Mouse (Mus musculus) liver, postnatal 0 days (tissue): ENCODE data around the gene Pcbp3. TPM values are rescaled to one million over a fixed set of nuclear protein-coding genes. Genes with fewer than 3 reads are reported as not detected.

Source experiments
- ATAC-seq: fragments of 200-750 bp; cut with Nextera tagmentation; 2 replicates; pipeline ENCODE4 v1.8.0; 2017; ENCODE audit warnings: mild to moderate bottlenecking, moderate library complexity
- DNase-seq: peaks from one replicate; pipeline ENCODE4 v3.0.0-alpha.2; 2016
- H3K27ac ChIP-seq: fragments of 300-500 bp; sonication (generic); 2 replicates; pipeline ENCODE4 v1.5.1; 2014; ENCODE audit warnings: antibody characterized with exemption, moderate library complexity, mild to moderate bottlenecking, low read depth
- H3K27me3 ChIP-seq: fragments of 300-500 bp; sonication (generic); 2 replicates; pipeline ENCODE4 v1.6.1; 2014; ENCODE audit warnings: low read length, control low read depth, mixed read lengths; ENCODE audit not compliant: insufficient read depth
- H3K36me3 ChIP-seq: fragments of 300-500 bp; sonication (generic); replicated peaks from 2 replicates; pipeline ENCODE4 v1.6.1; 2014; ENCODE audit warnings: mild to moderate bottlenecking, control low read depth, low read length, moderate library complexity, mixed read lengths; ENCODE audit not compliant: insufficient read depth
- H3K4me1 ChIP-seq: fragments of 300-500 bp; sonication (generic); 2 replicates; pipeline ENCODE4 v1.6.1; 2014; ENCODE audit warnings: antibody characterized with exemption, mild to moderate bottlenecking, control low read depth; ENCODE audit not compliant: insufficient read depth
- H3K4me2 ChIP-seq: fragments of 300-500 bp; sonication (generic); 2 replicates; pipeline ENCODE4 v1.6.1; 2014; ENCODE audit warnings: low read depth, mild to moderate bottlenecking, low read length, moderate library complexity, mixed read lengths
- H3K4me3 ChIP-seq: fragments of 300-500 bp; sonication (generic); 2 replicates; pipeline ENCODE4 v1.5.1; 2014; ENCODE audit warnings: low read depth, low read length
- H3K9ac ChIP-seq: fragments of 300-500 bp; sonication (generic); replicated peaks from 2 replicates; pipeline ENCODE4 v1.6.1; 2014; ENCODE audit warnings: mild to moderate bottlenecking, moderate library complexity
- H3K9me3 ChIP-seq: fragments of 300-500 bp; sonication (generic); 2 replicates; pipeline ENCODE4 v1.6.1; 2016; ENCODE audit warnings: mild to moderate bottlenecking, control low read depth, low read length, mixed read lengths
- CTCF ChIP-seq: sonication (generic); IDR thresholded peaks from 2 replicates; pipeline ENCODE4 v1.5.1; 2016; ENCODE audit warnings: antibody characterized with exemption, low read depth
- EP300 ChIP-seq: IDR thresholded peaks from 2 replicates; pipeline ENCODE4 v1.6.1; 2016; ENCODE audit warnings: antibody characterized with exemption, low read depth, mild to moderate bottlenecking
- WGBS: fragments of 180-500 bp; shearing (Covaris S2); extraction: QIAGEN DNeasy Blood & Tissue Kit; methylation state at CpG from one replicate; pipeline ENCODE4 v1.1.7; 2014; ENCODE audit not compliant: insufficient replicate concordance; 5-methylcytosine and 5-hydroxymethylcytosine counted together
- polyA plus RNA-seq: library from polyadenylated mRNA; unstranded; fragments of >200 nt; fragmentation: Nextera tagmentation; extraction: Ambion mirVana; gene quantifications from 2 replicates; pipeline ENCODE4 v1.2.1, GENCODE M21; 2015

Pcbp3 gene
- polyA plus RNA-seq, 1 experiment from 2014 or later = 2.9 TPM

DNA sequence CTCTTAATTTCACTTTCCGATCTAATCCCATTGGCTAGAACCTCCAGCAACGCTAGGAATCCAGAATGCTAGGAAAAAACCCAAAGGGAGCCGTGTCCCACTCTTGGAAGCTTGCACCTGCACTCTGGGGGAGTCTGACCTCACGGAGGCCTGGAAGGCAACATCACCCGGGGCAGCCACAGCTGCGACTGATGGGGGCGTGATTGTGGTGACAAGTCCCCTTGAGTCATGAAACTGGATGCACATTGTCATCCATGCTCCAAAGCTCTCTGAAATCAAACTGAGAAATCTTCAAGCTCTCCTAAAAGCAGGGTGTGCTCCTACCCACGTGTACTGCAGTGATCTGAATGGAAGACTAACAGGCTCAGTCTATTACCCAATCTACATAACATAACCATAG is 224.9 kb downstream of the Pcbp3 start:
- no peak for TF ChIP-seq CTCF
- TF ChIP-seq EP300 = no peak
- no peak for ATAC-seq
- 59% methylated on average over 8 of the region's 8 CpGs for WGBS

DNA sequence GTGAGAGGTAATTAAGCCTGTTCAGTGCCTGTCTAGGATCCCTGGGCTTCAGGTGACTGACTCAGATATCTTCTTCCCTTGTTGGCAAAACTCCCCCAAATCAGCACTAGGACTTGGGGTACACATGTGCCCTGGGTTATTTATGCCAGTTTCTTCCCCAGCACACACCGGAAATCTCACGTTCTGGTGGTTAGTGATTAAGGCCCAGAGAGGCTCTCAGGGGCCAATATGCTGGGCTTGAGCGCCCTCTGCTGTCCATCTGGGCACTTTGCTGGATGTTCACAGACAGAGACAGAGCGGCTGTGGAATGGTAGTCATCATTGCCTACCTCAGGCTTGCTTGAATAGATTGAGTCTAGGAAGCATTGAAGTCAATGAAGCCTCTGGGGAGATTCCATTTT is 226.7 kb downstream of the Pcbp3 start:
- ATAC-seq = peak; percentile 58

More for the DNA sequence above, 224.9 kb downstream of the Pcbp3 start:
- H3K9me3 ChIP-seq = no peaks in the 10 kb centered on the region
- H3K4me3 ChIP-seq = no peak overlapping the region
- H3K4me2 ChIP-seq = no peak overlapping the region
- H3K27me3 ChIP-seq = no peaks in the 10 kb centered on the region
- no peak overlapping the region for H3K27ac ChIP-seq
- no peaks in the 10 kb centered on the region for H3K4me1 ChIP-seq
- H3K36me3 ChIP-seq = no peaks in the 10 kb centered on the region
- no peak overlapping the region for H3K9ac ChIP-seq
- peak; percentile 8 for DNase-seq

DNA sequence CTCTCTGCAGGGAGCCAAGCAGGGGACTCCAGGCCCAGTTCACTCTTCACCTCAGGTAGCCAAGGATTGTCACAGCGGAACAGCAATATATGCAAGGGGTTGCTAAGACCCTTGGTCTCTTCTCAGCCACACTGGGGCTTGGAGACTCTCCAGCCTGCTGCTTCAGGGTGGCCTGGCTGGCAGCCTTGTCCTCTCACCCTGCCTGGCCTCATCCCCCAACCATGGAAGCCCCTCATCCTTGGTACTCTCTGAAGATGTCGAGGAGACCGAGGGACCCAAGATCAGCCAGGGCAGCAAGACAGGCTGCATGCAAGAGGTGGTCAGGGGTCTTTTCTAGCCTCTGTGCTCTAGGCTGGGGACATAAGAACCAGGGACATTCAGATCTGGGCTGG is 228.0 kb downstream of the Pcbp3 start:
- WGBS = 70% methylated on average over 3 of the region's 3 CpGs
- Histone ChIP-seq H3K27ac (no peak overlapping the region), H3K4me3 (no peak overlapping the region), H3K4me1 (no peaks in the 10 kb centered on the region), H3K27me3 (0 out of 2 replicates have a peak, but pooled peaks cover 4% of the 10 kb centered on the region), H3K9ac (no peak overlapping the region), H3K9me3 (no peaks in the 10 kb centered on the region), H3K4me2 (no peak overlapping the region), H3K36me3 (no peaks in the 10 kb centered on the region)
- no peak for TF ChIP-seq CTCF
- TF ChIP-seq EP300 = no peak
- ATAC-seq (no peak), DNase-seq (peak; percentile 9)

More for the DNA sequence above, 226.7 kb downstream of the Pcbp3 start:
- WGBS = 2% methylated on average over 4 of the region's 4 CpGs
- Histone ChIP-seq H3K27me3 (0 out of 2 replicates have a peak, but pooled peaks cover 4% of the 10 kb centered on the region), H3K4me2 (no peak overlapping the region), H3K36me3 (no peaks in the 10 kb centered on the region), H3K9me3 (no peaks in the 10 kb centered on the region), H3K4me1 (no peaks in the 10 kb centered on the region), H3K4me3 (no peak overlapping the region), H3K27ac (no peak overlapping the region), H3K9ac (no peak overlapping the region)
- peak; percentile 89 for TF ChIP-seq CTCF
- TF ChIP-seq EP300 = no peak
- DNase-seq = peak; percentile 82

DNA sequence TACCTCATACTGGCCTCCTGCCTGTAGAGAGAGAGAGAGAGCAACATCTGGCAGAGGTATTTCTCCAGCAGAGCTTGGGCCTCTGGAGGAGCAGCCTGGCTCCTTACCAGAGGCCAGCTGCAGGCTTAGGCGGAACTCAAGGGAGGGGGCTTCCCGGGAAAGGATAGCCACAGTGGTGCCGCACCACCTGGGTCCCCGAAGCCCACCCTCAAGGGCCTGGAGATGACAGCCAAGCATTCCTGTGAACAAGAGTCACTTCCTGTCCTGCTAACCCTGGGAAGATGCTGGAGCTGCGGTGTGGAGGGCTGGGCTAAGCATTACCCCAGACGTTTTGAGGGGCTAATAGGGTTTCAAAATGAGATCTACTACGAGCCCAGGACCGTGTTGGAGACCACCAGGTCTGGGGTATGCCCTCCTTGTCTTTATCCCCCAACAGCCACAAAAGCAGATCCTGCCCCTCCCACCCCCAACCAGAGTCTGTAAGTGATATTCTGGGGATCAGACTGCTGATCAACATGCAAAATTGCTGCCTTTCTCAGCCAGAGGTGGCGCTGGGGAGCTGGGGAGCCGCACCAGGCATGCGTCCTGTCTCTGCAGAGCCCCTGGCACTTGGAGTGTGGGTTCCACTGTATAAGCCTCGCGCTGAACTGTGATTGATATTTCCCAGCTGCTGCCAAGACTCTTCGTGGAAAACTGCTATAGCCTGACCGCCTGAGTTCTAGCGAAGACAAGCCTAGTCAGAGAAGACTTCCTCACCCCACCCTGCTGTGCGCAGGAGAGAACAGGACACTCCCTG is 228.6 kb downstream of the Pcbp3 start:
- no peaks in the 10 kb centered on the region for H3K4me1 ChIP-seq
- H3K9ac ChIP-seq = no peak overlapping the region
- 21% methylated on average over 17 of the region's 17 CpGs for WGBS
- peak; percentile 56 for DNase-seq
- no peaks in the 10 kb centered on the region for H3K9me3 ChIP-seq
- H3K4me2 ChIP-seq = no peak overlapping the region
- H3K27ac ChIP-seq = peak overlapping the region; percentile 22; the same call in 1 of the 2 replicates
- H3K36me3 ChIP-seq = no peaks in the 10 kb centered on the region
- 0 out of 2 replicates have a peak, but pooled peaks cover 4% of the 10 kb centered on the region for H3K27me3 ChIP-seq
- TF ChIP-seq EP300 (no peak), CTCF (peak; percentile 58)
- H3K4me3 ChIP-seq = no peak overlapping the region
- ATAC-seq = no peak; the same call in 1 of the 2 replicates

DNA sequence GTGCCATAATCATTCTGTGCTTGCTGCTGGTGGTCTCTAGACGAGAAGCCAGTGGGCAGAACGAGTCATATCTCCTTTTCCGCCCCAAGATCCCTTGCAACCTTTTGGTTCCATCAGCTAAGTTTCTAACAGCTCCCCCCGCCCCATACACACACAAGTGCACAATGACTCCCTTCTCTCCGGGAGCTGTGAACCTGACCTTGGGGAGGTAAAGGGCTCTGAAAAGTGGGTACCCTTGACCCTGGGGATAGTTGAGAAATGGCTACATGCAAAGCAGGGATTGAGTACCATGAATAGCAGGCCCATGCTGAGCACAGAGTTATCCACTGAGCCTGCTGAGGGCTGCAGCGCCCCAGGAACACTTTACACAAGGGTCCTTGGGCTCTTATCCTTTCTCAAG is 229.3 kb downstream of the Pcbp3 start:
- 69% methylated on average over 6 of the region's 6 CpGs for WGBS
- Histone ChIP-seq H3K27me3 (0 out of 2 replicates have a peak, but pooled peaks cover 4% of the 10 kb centered on the region), H3K9ac (no peak overlapping the region), H3K27ac (0 out of 2 replicates have a peak overlapping the region, but pooled peaks have one; percentile 22), H3K4me1 (no peaks in the 10 kb centered on the region), H3K4me3 (no peak overlapping the region), H3K9me3 (no peaks in the 10 kb centered on the region), H3K4me2 (no peak overlapping the region), H3K36me3 (no peaks in the 10 kb centered on the region)
- TF ChIP-seq EP300 (no peak), CTCF (no peak)
- ATAC-seq (no peak), DNase-seq (peak; percentile 8)

DNA sequence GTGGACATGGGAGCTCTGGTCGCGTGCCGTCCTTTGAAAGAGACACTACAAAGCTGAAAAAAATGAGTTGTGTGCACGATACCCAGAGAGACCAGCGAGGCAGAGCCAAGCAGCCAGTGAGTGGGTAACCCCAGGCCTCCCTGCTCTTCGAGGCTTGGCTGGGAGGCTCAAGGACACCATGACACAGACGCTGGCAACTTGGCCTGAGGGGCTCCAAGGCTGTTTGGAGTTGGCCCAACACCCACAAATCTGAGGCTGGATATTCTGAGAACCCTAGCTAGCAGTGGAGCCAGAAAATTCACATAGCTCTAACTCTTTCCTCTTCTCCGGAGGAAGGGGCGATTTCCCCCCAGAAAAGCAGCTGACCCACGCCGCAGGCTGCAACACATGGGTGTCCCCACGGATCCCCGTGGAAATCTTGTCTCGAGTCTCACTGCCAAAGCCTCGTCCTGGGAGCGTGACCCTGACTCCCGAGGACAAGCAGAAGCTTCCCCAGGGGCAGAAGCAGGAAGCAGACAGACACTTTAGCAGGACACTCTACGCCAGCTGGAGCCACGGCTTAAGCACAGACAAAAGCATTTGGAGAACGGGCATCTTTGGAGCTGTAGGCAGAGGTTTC is 230.0 kb downstream of the Pcbp3 start:
- H3K27me3 ChIP-seq = 0 out of 2 replicates have a peak, but pooled peaks cover 4% of the 10 kb centered on the region
- no peaks in the 10 kb centered on the region for H3K9me3 ChIP-seq
- ATAC-seq (no peak), DNase-seq (peak; percentile 12)
- no peak overlapping the region for H3K27ac ChIP-seq
- WGBS = 66% methylated on average over 20 of the region's 20 CpGs
- no peaks in the 10 kb centered on the region for H3K4me1 ChIP-seq
- no peak for TF ChIP-seq CTCF
- TF ChIP-seq EP300 = no peak
- H3K4me3 ChIP-seq = no peak overlapping the region
- H3K4me2 ChIP-seq = no peak overlapping the region
- H3K36me3 ChIP-seq = no peaks in the 10 kb centered on the region
- H3K9ac ChIP-seq = no peak overlapping the region
